Mouse (Mus musculus): ENCODE measurements around the gene Hexa. TPM values are rescaled to one million over a fixed set of nuclear protein-coding genes. Genes with fewer than 3 reads are reported as not detected.

Hexa gene
- polyA plus RNA-seq, 1 experiment from 2014 or later = 67.3 TPM

DNA sequence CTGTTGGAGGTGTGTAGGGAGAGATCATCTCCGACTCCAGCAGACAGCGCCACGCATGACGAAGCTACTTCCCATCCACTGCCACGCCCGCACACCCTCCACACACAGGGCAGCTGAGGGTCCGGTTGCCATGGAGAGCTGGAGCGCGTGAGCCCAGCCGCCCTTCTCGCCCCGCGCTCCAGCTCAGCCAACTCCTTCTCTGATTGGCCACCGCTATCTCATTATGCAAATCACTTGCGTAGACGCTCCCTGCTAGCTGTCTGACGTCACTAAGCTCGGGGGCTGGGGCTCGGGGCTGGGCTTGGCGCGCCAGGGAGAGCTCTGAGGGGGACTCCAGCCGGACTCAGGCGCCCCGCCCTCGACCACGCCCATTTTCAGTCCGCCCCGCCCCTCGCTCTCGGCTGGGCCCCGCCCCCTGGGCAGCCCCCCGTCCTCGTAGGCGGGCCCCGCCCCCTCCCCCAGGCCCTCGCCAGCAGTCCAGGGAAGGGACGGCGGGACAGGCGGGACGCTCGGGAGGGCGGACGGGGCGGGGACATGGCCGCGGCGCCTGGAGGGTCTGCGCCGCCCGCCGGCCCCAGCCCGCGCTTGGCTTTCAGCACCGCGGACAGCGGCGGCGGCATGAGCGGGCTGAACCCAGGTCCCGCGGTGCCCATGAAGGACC, 38.6 kb downstream of the Hexa start, which contains the start of gene Celf6:
Gene Celf6 (plus strand): TSS at position 74 of the 661 bp plus-strand sequence.
- Histone ChIP-seq H3K4me3 (ENCODE audit: low read depth, low read length) (peak within 1 kb of the TSS; percentile 34), H3K4me2 (peak within 1 kb of the TSS; percentile 71), H3K9ac (no peak within 1 kb of the TSS), H3K9me3 (ENCODE audit: low read depth, low read length) (no peaks in the 10 kb centered on the region), H3K27me3 (ENCODE audit: insufficient read depth, low read length) (no peaks in the 10 kb centered on the region), H3K27ac (ENCODE audit: low read depth) (no peak within 1 kb of the TSS), H3K36me3 (ENCODE audit: insufficient read depth) (no peaks in the 10 kb centered on the region), H3K4me1 (ENCODE audit: insufficient read depth) (peaks cover 3% of the 10 kb centered on the region; the same call in 1 of the 2 replicates)
- no peak for TF ChIP-seq CTCF (IDR thresholded peaks at IDR 0.05; ENCODE audit: low read depth)
- WGBS = under 1% methylated on average over 53 of the region's 61 CpGs
- DNase-seq (peak; percentile 97), ATAC-seq (ENCODE audit: insufficient read depth) (peak; percentile 98)

DNA sequence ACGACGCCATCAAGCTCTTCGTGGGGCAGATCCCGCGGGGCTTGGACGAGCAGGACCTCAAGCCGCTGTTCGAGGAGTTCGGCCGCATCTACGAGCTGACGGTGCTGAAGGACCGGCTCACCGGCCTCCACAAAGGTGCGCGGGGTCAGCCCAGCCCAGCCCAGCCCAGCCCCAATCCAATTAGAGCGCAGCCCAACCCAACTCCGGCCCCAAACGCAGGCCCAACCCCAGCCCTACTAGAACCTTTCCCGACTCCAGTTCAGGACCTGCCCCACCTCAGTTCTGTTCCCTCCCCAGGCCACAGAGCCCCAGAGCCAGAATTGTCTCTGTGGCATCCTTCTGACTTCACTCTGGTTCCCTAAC, 39.1 kb downstream of the Hexa start:
- H3K4me1 ChIP-seq (ENCODE audit: insufficient read depth) = peaks cover 3% of the 10 kb centered on the region; the same call in 1 of the 2 replicates
- H3K27ac ChIP-seq (ENCODE audit: low read depth) = no peak overlapping the region
- peak; percentile 48; the same call in 1 of the 2 replicates for ATAC-seq (ENCODE audit: insufficient read depth)
- no peaks in the 10 kb centered on the region for H3K9me3 ChIP-seq (ENCODE audit: low read depth, low read length)
- WGBS = under 1% methylated on average over 20 of the region's 20 CpGs
- H3K27me3 ChIP-seq (ENCODE audit: insufficient read depth, low read length) = no peaks in the 10 kb centered on the region
- H3K36me3 ChIP-seq (ENCODE audit: insufficient read depth) = no peaks in the 10 kb centered on the region
- TF ChIP-seq CTCF (IDR thresholded peaks at IDR 0.05; ENCODE audit: low read depth) = no peak
- peak overlapping the region; percentile 71 for H3K4me2 ChIP-seq
- H3K4me3 ChIP-seq (ENCODE audit: low read depth, low read length) = peak overlapping the region; percentile 34
- DNase-seq = no peak
- no peak overlapping the region for H3K9ac ChIP-seq

DNA sequence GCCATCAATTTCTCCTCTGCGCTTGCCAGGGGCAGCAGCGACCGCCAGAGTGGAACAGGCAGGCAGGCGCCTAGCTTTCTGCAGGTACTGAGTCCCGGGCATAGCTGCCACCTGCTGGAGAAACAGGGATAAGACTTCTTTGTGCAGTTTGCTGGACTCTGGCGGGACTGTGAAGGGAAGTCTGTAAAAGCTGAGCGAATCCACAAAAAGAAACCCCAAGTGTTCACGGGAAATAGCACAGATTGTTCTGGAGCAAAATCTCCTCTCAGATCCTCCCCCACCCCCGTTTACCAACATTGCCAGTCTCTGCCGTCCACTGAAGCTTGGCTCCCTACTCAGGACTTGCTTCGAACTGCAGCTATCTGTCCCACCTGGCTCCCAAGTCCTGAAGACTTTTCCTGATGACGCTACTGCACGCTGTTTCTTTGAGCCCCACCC, 45.5 kb downstream of the Hexa start:
- no peaks in the 10 kb centered on the region for H3K36me3 ChIP-seq (ENCODE audit: insufficient read depth)
- DNase-seq = peak; percentile 85
- 5% methylated on average over 13 of the region's 13 CpGs for WGBS
- no peaks in the 10 kb centered on the region for H3K4me1 ChIP-seq (ENCODE audit: insufficient read depth)
- H3K4me2 ChIP-seq = peak overlapping the region; percentile 52
- ATAC-seq (ENCODE audit: insufficient read depth) = peak; percentile 75; the same call in 1 of the 2 replicates
- TF ChIP-seq CTCF (IDR thresholded peaks at IDR 0.05; ENCODE audit: low read depth) = peak; percentile 85
- peak overlapping the region; percentile 19; the same call in 1 of the 2 replicates for H3K4me3 ChIP-seq (ENCODE audit: low read depth, low read length)
- no peaks in the 10 kb centered on the region for H3K9me3 ChIP-seq (ENCODE audit: low read depth, low read length)
- H3K27ac ChIP-seq (ENCODE audit: low read depth) = no peak overlapping the region
- peak overlapping the region; percentile 7; the same call in 1 of the 2 replicates for H3K9ac ChIP-seq
- peaks cover 7% of the 10 kb centered on the region; the same call in 1 of the 2 replicates for H3K27me3 ChIP-seq (ENCODE audit: insufficient read depth, low read length)

DNA sequence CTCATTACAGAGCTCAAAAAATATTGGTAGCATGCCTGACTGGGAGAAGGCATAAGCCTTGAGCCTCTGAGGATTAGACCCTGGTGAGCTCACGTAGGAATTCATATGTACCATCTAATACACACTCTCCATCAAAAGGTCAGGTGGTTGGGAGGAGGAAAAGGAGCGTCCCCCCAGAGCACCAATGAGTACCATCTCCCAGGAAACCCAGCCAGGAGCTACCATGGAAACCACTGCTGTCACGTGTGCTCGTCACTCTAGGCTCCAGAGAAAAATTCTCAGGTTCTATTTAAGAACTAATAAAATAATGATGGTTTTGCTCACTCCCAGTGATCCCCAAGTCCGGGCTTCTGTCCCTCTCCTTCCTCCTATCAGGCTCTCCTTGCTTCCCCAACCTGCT, 48.9 kb downstream of the Hexa start:
- H3K27me3 ChIP-seq (ENCODE audit: insufficient read depth, low read length) = peaks cover 7% of the 10 kb centered on the region; the same call in 1 of the 2 replicates
- TF ChIP-seq CTCF (IDR thresholded peaks at IDR 0.05; ENCODE audit: low read depth) = no peak
- no peaks in the 10 kb centered on the region for H3K9me3 ChIP-seq (ENCODE audit: low read depth, low read length)
- no peak overlapping the region for H3K4me3 ChIP-seq (ENCODE audit: low read depth, low read length)
- ATAC-seq (ENCODE audit: insufficient read depth) = no peak
- no peaks in the 10 kb centered on the region for H3K4me1 ChIP-seq (ENCODE audit: insufficient read depth)
- no peaks in the 10 kb centered on the region for H3K36me3 ChIP-seq (ENCODE audit: insufficient read depth)
- no peak for DNase-seq
- H3K27ac ChIP-seq (ENCODE audit: low read depth) = no peak overlapping the region
- 61% methylated on average over 5 of the region's 5 CpGs for WGBS
- H3K4me2 ChIP-seq = no peak overlapping the region
- H3K9ac ChIP-seq = no peak overlapping the region

DNA sequence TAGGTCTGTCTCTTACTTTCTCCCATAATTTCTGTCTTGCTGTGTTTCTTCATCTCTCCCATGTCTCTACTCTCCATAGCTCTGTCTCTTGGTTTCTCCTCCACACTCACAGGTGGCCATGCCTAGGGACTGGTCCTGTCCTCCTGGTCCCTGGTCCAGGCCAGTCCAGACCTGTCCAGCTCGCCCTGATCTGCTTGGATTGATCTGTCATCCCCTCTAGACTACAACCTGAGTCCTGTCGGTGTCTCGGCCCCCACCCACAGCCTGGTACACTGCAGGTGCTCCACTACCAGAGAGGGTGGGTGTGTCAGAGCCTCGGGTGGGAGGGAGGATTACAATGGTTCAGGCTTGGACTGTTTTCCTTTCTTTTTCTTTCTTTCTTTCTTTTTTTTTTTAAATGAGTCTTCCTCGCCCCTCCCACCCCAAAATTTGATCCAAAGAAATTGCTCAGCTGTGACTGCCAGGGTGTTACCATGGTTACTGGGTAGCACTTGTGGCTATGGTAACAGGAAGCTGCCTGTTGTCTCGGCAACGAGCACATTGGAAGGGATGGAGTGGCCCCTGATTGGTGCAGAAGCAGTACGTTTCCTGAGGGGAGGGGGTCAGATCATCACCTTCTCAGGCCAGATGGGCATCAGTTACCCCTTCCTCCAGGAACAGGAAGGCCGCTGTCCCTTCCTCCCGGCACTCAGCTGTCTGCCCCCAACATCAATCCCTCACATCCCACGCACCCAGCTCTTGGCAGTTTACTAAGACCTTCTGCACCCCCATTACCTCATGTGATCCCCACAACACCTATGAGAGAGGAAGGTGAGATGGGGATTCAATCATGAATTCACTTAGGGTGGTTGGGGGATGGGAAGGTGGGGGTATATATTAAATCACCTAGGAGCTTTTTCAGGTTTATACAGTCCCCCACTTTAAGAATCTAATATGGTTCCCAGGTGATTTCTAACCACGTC, 49.7 kb downstream of the Hexa start:
- H3K4me1 ChIP-seq (ENCODE audit: insufficient read depth) = no peaks in the 10 kb centered on the region

DNA sequence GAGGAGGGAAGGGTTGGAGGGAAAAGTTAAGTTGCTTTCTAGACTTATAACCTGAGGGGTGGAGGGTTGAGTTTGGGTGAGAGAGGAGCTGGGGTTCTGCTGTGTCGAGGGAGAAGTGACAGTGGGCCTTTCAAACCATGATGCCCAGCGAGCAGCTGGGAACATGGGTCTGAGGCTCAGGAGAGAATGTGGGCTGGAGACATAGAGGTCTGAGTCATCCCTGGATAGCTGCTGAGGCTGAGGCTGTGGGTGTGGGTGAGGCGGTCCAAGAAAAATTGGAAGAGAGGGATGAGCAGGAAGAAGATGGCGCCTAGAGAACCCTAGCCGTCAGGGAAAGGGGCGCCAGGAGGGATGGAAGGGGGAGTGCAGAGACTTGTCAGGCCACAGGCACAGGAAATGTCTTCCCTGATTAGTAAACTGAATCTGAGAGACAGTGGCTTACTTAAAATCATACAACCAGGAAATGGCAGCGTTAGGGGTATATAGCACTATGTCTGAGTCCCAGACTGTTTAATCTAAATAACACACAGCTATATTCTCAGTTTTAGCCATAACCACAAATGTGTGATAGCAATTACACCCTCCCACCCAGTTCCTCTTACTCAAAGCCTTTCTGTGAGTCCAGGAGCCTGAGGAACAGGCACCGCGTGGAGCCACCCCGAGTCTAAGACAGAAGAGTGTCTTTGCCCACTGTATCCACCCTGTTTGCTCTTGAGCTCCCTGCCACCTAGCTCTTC, 50.5 kb downstream of the Hexa start:
- Histone ChIP-seq H3K4me1 (ENCODE audit: insufficient read depth) (no peaks in the 10 kb centered on the region), H3K4me3 (ENCODE audit: low read depth, low read length) (no peak overlapping the region), H3K9me3 (ENCODE audit: low read depth, low read length) (no peaks in the 10 kb centered on the region), H3K9ac (no peak overlapping the region), H3K4me2 (no peak overlapping the region), H3K27me3 (ENCODE audit: insufficient read depth, low read length) (peaks cover 7% of the 10 kb centered on the region; the same call in 1 of the 2 replicates), H3K27ac (ENCODE audit: low read depth) (no peak overlapping the region), H3K36me3 (ENCODE audit: insufficient read depth) (no peaks in the 10 kb centered on the region)
- no peak for ATAC-seq (ENCODE audit: insufficient read depth)
- TF ChIP-seq CTCF (IDR thresholded peaks at IDR 0.05; ENCODE audit: low read depth) = no peak
- DNase-seq = no peak
- 60% methylated on average over 10 of the region's 10 CpGs for WGBS

More for the DNA sequence above, 49.7 kb downstream of the Hexa start:
- no peak overlapping the region for H3K4me2 ChIP-seq
- DNase-seq (peak; percentile 27), ATAC-seq (ENCODE audit: insufficient read depth) (no peak)
- TF ChIP-seq CTCF (IDR thresholded peaks at IDR 0.05; ENCODE audit: low read depth) = no peak
- no peak overlapping the region for H3K9ac ChIP-seq
- H3K27ac ChIP-seq (ENCODE audit: low read depth) = no peak overlapping the region
- WGBS = 46% methylated on average over 12 of the region's 12 CpGs
- no peaks in the 10 kb centered on the region for H3K9me3 ChIP-seq (ENCODE audit: low read depth, low read length)
- no peak overlapping the region for H3K4me3 ChIP-seq (ENCODE audit: low read depth, low read length)
- H3K27me3 ChIP-seq (ENCODE audit: insufficient read depth, low read length) = peaks cover 7% of the 10 kb centered on the region; the same call in 1 of the 2 replicates
- H3K36me3 ChIP-seq (ENCODE audit: insufficient read depth) = no peaks in the 10 kb centered on the region

Measured in lung, embryonic 14.5 days (tissue).